Mouse (Mus musculus): Measurements from ENCODE around the gene Scgn. TPM values are rescaled to one million over a fixed set of nuclear protein-coding genes. Genes with fewer than 3 reads are reported as not detected.

The Scgn gene
- polyA plus RNA-seq, 1 experiment from 2014 or later = 0.15 TPM

- Histone ChIP-seq H3K27ac (ENCODE audit: low read depth, low read length) (no peak overlapping the region), H3K36me3 (ENCODE audit: control insufficient read depth, insufficient read depth, low read length) (no peaks in the 10 kb centered on the region), H3K4me3 (ENCODE audit: low read depth, low read length) (no peak overlapping the region), H3K4me1 (replicated peaks; ENCODE audit: control insufficient read depth, insufficient read depth, low read length) (no peaks in the 10 kb centered on the region), H3K4me2 (replicated peaks; ENCODE audit: low read depth, low read length) (no peak overlapping the region), H3K27me3 (ENCODE audit: control insufficient read depth, insufficient read depth, low read length) (no peaks in the 10 kb centered on the region), H3K9me3 (ENCODE audit: control insufficient read depth, low read length) (no peaks in the 10 kb centered on the region), H3K9ac (ENCODE audit: low read depth, low read length) (no peak overlapping the region)
- no peak for ATAC-seq (ENCODE audit: low FRiP score)
- no peak for DNase-seq (ENCODE audit: low spot score)
- 74% methylated on average over 3 of the region's 3 CpGs for WGBS
Observed at GRCm38 (mm10) chr13:23950928-23951327, 40.1 kb downstream of the Scgn start.

- no peak overlapping the region for H3K9ac ChIP-seq (ENCODE audit: low read depth, low read length)
- no peaks in the 10 kb centered on the region for H3K36me3 ChIP-seq (ENCODE audit: control insufficient read depth, insufficient read depth, low read length)
- DNase-seq (ENCODE audit: low spot score) (peak; percentile 60), ATAC-seq (ENCODE audit: low FRiP score) (peak; percentile 76)
- H3K4me2 ChIP-seq (replicated peaks; ENCODE audit: low read depth, low read length) = no peak overlapping the region
- no peaks in the 10 kb centered on the region for H3K4me1 ChIP-seq (replicated peaks; ENCODE audit: control insufficient read depth, insufficient read depth, low read length)
- no peaks in the 10 kb centered on the region for H3K27me3 ChIP-seq (ENCODE audit: control insufficient read depth, insufficient read depth, low read length)
- H3K9me3 ChIP-seq (ENCODE audit: control insufficient read depth, low read length) = no peaks in the 10 kb centered on the region
- 50% methylated on average over 14 of the region's 14 CpGs for WGBS
- no peak overlapping the region; the same call in 1 of the 2 replicates for H3K27ac ChIP-seq (ENCODE audit: low read depth, low read length)
- H3K4me3 ChIP-seq (ENCODE audit: low read depth, low read length) = no peak overlapping the region
Observed at GRCm38 (mm10) chr13:23949484-23950246, 41.3 kb downstream of the Scgn start.

- Histone ChIP-seq H3K4me3 (ENCODE audit: low read depth, low read length) (no peak overlapping the region), H3K4me1 (replicated peaks; ENCODE audit: control insufficient read depth, insufficient read depth, low read length) (no peaks in the 10 kb centered on the region), H3K9ac (ENCODE audit: low read depth, low read length) (no peak overlapping the region), H3K27me3 (ENCODE audit: control insufficient read depth, insufficient read depth, low read length) (no peaks in the 10 kb centered on the region), H3K4me2 (replicated peaks; ENCODE audit: low read depth, low read length) (no peak overlapping the region), H3K27ac (ENCODE audit: low read depth, low read length) (no peak overlapping the region), H3K36me3 (ENCODE audit: control insufficient read depth, insufficient read depth, low read length) (no peaks in the 10 kb centered on the region), H3K9me3 (ENCODE audit: control insufficient read depth, low read length) (no peaks in the 10 kb centered on the region)
- ATAC-seq (ENCODE audit: low FRiP score) (no peak), DNase-seq (ENCODE audit: low spot score) (no peak)
- 44% methylated on average over 2 of the region's 2 CpGs for WGBS
Observed at GRCm38 (mm10) chr13:23946254-23946653, 44.8 kb downstream of the Scgn start.

GRCm38 (mm10) chr13:23942861-23943260 is 48.2 kb downstream of the Scgn start:
- Histone ChIP-seq H3K27me3 (ENCODE audit: control insufficient read depth, insufficient read depth, low read length) (no peaks in the 10 kb centered on the region), H3K4me3 (ENCODE audit: low read depth, low read length) (no peak overlapping the region), H3K9ac (ENCODE audit: low read depth, low read length) (no peak overlapping the region), H3K4me1 (replicated peaks; ENCODE audit: control insufficient read depth, insufficient read depth, low read length) (no peaks in the 10 kb centered on the region), H3K36me3 (ENCODE audit: control insufficient read depth, insufficient read depth, low read length) (no peaks in the 10 kb centered on the region), H3K9me3 (ENCODE audit: control insufficient read depth, low read length) (no peaks in the 10 kb centered on the region), H3K27ac (ENCODE audit: low read depth, low read length) (no peak overlapping the region), H3K4me2 (replicated peaks; ENCODE audit: low read depth, low read length) (no peak overlapping the region)
- no peak for DNase-seq (ENCODE audit: low spot score)
- WGBS = 55% methylated on average over 2 of the region's 2 CpGs
- no peak for ATAC-seq (ENCODE audit: low FRiP score)

- no peaks in the 10 kb centered on the region for H3K4me1 ChIP-seq (replicated peaks; ENCODE audit: control insufficient read depth, insufficient read depth, low read length)
- ATAC-seq (ENCODE audit: low FRiP score) (no peak), DNase-seq (ENCODE audit: low spot score) (no peak)
- no peaks in the 10 kb centered on the region for H3K9me3 ChIP-seq (ENCODE audit: control insufficient read depth, low read length)
- H3K9ac ChIP-seq (ENCODE audit: low read depth, low read length) = no peak overlapping the region
- H3K27ac ChIP-seq (ENCODE audit: low read depth, low read length) = no peak overlapping the region
- no peaks in the 10 kb centered on the region for H3K27me3 ChIP-seq (ENCODE audit: control insufficient read depth, insufficient read depth, low read length)
- H3K4me3 ChIP-seq (ENCODE audit: low read depth, low read length) = no peak overlapping the region
- 72% methylated on average over 6 of the region's 6 CpGs for WGBS
- H3K4me2 ChIP-seq (replicated peaks; ENCODE audit: low read depth, low read length) = no peak overlapping the region
- no peaks in the 10 kb centered on the region for H3K36me3 ChIP-seq (ENCODE audit: control insufficient read depth, insufficient read depth, low read length)
Observed at GRCm38 (mm10) chr13:23940291-23940690, 50.7 kb downstream of the Scgn start.

GRCm38 (mm10) chr13:23938699-23939098 is 52.3 kb downstream of the Scgn start:
- H3K36me3 ChIP-seq (ENCODE audit: control insufficient read depth, insufficient read depth, low read length) = no peaks in the 10 kb centered on the region
- WGBS = 87% methylated on average over 1 of the region's 1 CpGs
- no peak overlapping the region for H3K9ac ChIP-seq (ENCODE audit: low read depth, low read length)
- DNase-seq (ENCODE audit: low spot score) (no peak), ATAC-seq (ENCODE audit: low FRiP score) (no peak)
- H3K27ac ChIP-seq (ENCODE audit: low read depth, low read length) = no peak overlapping the region
- H3K4me3 ChIP-seq (ENCODE audit: low read depth, low read length) = no peak overlapping the region
- no peaks in the 10 kb centered on the region for H3K4me1 ChIP-seq (replicated peaks; ENCODE audit: control insufficient read depth, insufficient read depth, low read length)
- H3K9me3 ChIP-seq (ENCODE audit: control insufficient read depth, low read length) = no peaks in the 10 kb centered on the region
- no peaks in the 10 kb centered on the region for H3K27me3 ChIP-seq (ENCODE audit: control insufficient read depth, insufficient read depth, low read length)
- no peak overlapping the region for H3K4me2 ChIP-seq (replicated peaks; ENCODE audit: low read depth, low read length)

GRCm38 (mm10) chr13:23934211-23934520 is 56.8 kb downstream of the Scgn start, which contains the start of gene Hist1h2aa:
Hist1h2aa (plus strand) TSS chr13:23934462.
- DNase-seq (ENCODE audit: low spot score) = no peak
- Histone ChIP-seq H3K9me3 (ENCODE audit: control insufficient read depth, low read length) (no peaks in the 10 kb centered on the region), H3K27ac (ENCODE audit: low read depth, low read length) (no peak within 1 kb of the TSS), H3K9ac (ENCODE audit: low read depth, low read length) (no peak within 1 kb of the TSS), H3K36me3 (ENCODE audit: control insufficient read depth, insufficient read depth, low read length) (no peaks in the 10 kb centered on the region), H3K4me3 (ENCODE audit: low read depth, low read length) (no peak within 1 kb of the TSS), H3K27me3 (ENCODE audit: control insufficient read depth, insufficient read depth, low read length) (no peaks in the 10 kb centered on the region), H3K4me1 (replicated peaks; ENCODE audit: control insufficient read depth, insufficient read depth, low read length) (no peaks in the 10 kb centered on the region), H3K4me2 (replicated peaks; ENCODE audit: low read depth, low read length) (no peak within 1 kb of the TSS)
- ATAC-seq (ENCODE audit: low FRiP score) = no peak
- 90% methylated on average over 10 of the region's 10 CpGs for WGBS

- WGBS = 93% methylated on average over 31 of the region's 39 CpGs
- Histone ChIP-seq H3K4me3 (ENCODE audit: low read depth, low read length) (no peak within 1 kb of the TSS), H3K36me3 (ENCODE audit: control insufficient read depth, insufficient read depth, low read length) (no peaks in the 10 kb centered on the region), H3K9me3 (ENCODE audit: control insufficient read depth, low read length) (no peaks in the 10 kb centered on the region), H3K4me2 (replicated peaks; ENCODE audit: low read depth, low read length) (no peak within 1 kb of the TSS), H3K27ac (ENCODE audit: low read depth, low read length) (no peak within 1 kb of the TSS), H3K27me3 (ENCODE audit: control insufficient read depth, insufficient read depth, low read length) (no peaks in the 10 kb centered on the region), H3K9ac (ENCODE audit: low read depth, low read length) (no peak within 1 kb of the TSS), H3K4me1 (replicated peaks; ENCODE audit: control insufficient read depth, insufficient read depth, low read length) (no peaks in the 10 kb centered on the region)
- no peak for ATAC-seq (ENCODE audit: low FRiP score)
- no peak for DNase-seq (ENCODE audit: low spot score)
Observed at GRCm38 (mm10) chr13:23933421-23934210, 57.4 kb downstream of the Scgn start, which contains the start of gene Hist1h2ba. Hist1h2ba (minus strand) TSS chr13:23934156.

GRCm38 (mm10) chr13:23930904-23931303 is 60.1 kb downstream of the Scgn start:
- ATAC-seq (ENCODE audit: low FRiP score) (no peak), DNase-seq (ENCODE audit: low spot score) (no peak)
- 73% methylated on average over 11 of the region's 11 CpGs for WGBS
- H3K4me2 ChIP-seq (replicated peaks; ENCODE audit: low read depth, low read length) = no peak overlapping the region
- H3K9ac ChIP-seq (ENCODE audit: low read depth, low read length) = no peak overlapping the region
- H3K4me3 ChIP-seq (ENCODE audit: low read depth, low read length) = no peak overlapping the region
- no peaks in the 10 kb centered on the region for H3K27me3 ChIP-seq (ENCODE audit: control insufficient read depth, insufficient read depth, low read length)
- H3K9me3 ChIP-seq (ENCODE audit: control insufficient read depth, low read length) = no peaks in the 10 kb centered on the region
- H3K4me1 ChIP-seq (replicated peaks; ENCODE audit: control insufficient read depth, insufficient read depth, low read length) = no peaks in the 10 kb centered on the region
- H3K36me3 ChIP-seq (ENCODE audit: control insufficient read depth, insufficient read depth, low read length) = no peaks in the 10 kb centered on the region
- H3K27ac ChIP-seq (ENCODE audit: low read depth, low read length) = no peak overlapping the region

Measured in hindbrain, embryonic 11.5 days (tissue).